Mouse (Mus musculus): Measurements from ENCODE around the gene Osgep.
"Not testable (repeated sequence)": the region's sequence is repeated elsewhere in the genome, so short reads cannot be mapped to it uniquely, and the experiment has no call there.

DNA sequence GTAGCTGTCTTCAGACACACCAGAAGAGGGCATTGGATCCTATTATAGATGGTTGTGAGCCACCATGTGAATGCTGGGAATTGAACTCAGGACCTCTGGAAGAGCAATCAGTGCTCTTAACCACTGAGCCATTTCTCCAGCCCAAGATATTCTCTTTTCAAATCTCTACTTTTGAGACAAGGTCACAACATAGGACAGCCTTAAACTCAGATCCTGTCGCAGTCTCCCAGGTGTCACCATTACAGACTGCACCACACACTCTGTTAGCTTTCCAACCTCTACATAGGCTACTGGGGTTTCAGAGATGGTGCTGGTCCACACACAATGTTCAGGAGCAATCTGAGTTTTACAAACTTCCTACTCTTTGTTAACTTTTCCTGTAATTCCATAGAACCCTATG lies 1.3 kb downstream of the Osgep start:
- TF ChIP-seq TAL1 (conservative IDR thresholded peaks at IDR 0.05; ENCODE audit: low read depth, low read length); CTCF (IDR thresholded peaks at IDR 0.05; ENCODE audit: low read depth, low read length); POLR2AphosphoS5 (IDR thresholded peaks at IDR 0.05; ENCODE audit: insufficient replicate concordance, low read depth, low read length); GATA1 (IDR thresholded peaks at IDR 0.05; ENCODE audit: borderline replicate concordance, low read length); GATA2 (IDR thresholded peaks at IDR 0.05; ENCODE audit: borderline replicate concordance, low read depth, low read length): not testable (repeated sequence)
